Mouse (Mus musculus) liver, embryonic 13.5 days (tissue): ENCODE results near the gene Gm1043. TPM values are rescaled to one million over a fixed set of nuclear protein-coding genes. Genes with fewer than 3 reads are reported as not detected.

ENCODE experiments used
- ATAC-seq: fragments of 200-750 bp; cut with Nextera tagmentation; 2 replicates; pipeline ENCODE4 v1.8.0; 2017; ENCODE audit warnings: low read depth, mild to moderate bottlenecking, moderate number of reproducible peaks, moderate library complexity
- DNase-seq: peaks from one replicate; pipeline ENCODE4 v3.0.0; 2022
- H3K27ac ChIP-seq: fragments of 300-500 bp; sonication (generic); 2 replicates; pipeline ENCODE4 v1.5.1; 2015; ENCODE audit warnings: moderate library complexity, mild to moderate bottlenecking, inconsistent platforms
- H3K27me3 ChIP-seq: fragments of 300-500 bp; sonication (generic); 2 replicates; pipeline ENCODE4 v1.6.1; 2015; ENCODE audit warnings: mild to moderate bottlenecking, inconsistent platforms
- H3K36me3 ChIP-seq: fragments of 300-500 bp; sonication (generic); 2 replicates; pipeline ENCODE4 v1.6.1; 2015; ENCODE audit warnings: mild to moderate bottlenecking, inconsistent platforms
- H3K4me1 ChIP-seq: fragments of 300-500 bp; sonication (generic); replicated peaks from 2 replicates; pipeline ENCODE4 v1.6.1; 2015; ENCODE audit warnings: inconsistent platforms
- H3K4me2 ChIP-seq: fragments of 300-500 bp; sonication (generic); 2 replicates; pipeline ENCODE4 v1.6.1; 2015; ENCODE audit warnings: inconsistent platforms, mild to moderate bottlenecking, moderate library complexity
- H3K4me3 ChIP-seq: fragments of 300-500 bp; sonication (generic); replicated peaks from 2 replicates; pipeline ENCODE4 v1.5.1; 2015; ENCODE audit warnings: mild to moderate bottlenecking, inconsistent platforms
- H3K9ac ChIP-seq: fragments of 300-500 bp; sonication (generic); 2 replicates; pipeline ENCODE4 v1.6.1; 2015; ENCODE audit warnings: mild to moderate bottlenecking, inconsistent platforms
- H3K9me3 ChIP-seq: fragments of 300-500 bp; sonication (generic); replicated peaks from 2 replicates; pipeline ENCODE4 v1.6.1; 2016; ENCODE audit warnings: inconsistent platforms
- WGBS: fragments of 180-500 bp; shearing (Covaris S2); methylation state at CpG from one replicate; pipeline ENCODE4 v1.1.7; 2015; ENCODE audit not compliant: insufficient replicate concordance; 5-methylcytosine and 5-hydroxymethylcytosine counted together
- polyA plus RNA-seq: library from polyadenylated mRNA; unstranded; fragments of >200 nt; fragmentation: Nextera tagmentation; extraction: Ambion mirVana; gene quantifications from 2 replicates; pipeline ENCODE4 v1.2.1, GENCODE M21; 2015

Gm1043 gene
- polyA plus RNA-seq, 1 experiment from 2014 or later, result not detected

- no peak for DNase-seq
- Histone ChIP-seq H3K9me3 (no peaks in the 10 kb centered on the region), H3K9ac (no peak overlapping the region), H3K4me2 (no peak overlapping the region), H3K36me3 (no peaks in the 10 kb centered on the region), H3K4me3 (no peak overlapping the region), H3K4me1 (peaks cover under 1% of the 10 kb centered on the region; the same call in 1 of the 2 replicates), H3K27me3 (peaks cover 55% of the 10 kb centered on the region), H3K27ac (no peak overlapping the region)
- 36% methylated on average over 4 of the region's 4 CpGs for WGBS
- ATAC-seq, result no peak
Measured at GRCm38 (mm10) chr5:37247456-37247855, 162.3 kb downstream of the Gm1043 start.

GRCm38 (mm10) chr5:37248870-37249269 lies 163.7 kb downstream of the Gm1043 start:
- Histone ChIP-seq H3K27me3 (peaks cover 41% of the 10 kb centered on the region), H3K4me1 (no peaks in the 10 kb centered on the region), H3K27ac (no peak overlapping the region), H3K4me3 (no peak overlapping the region), H3K4me2 (no peak overlapping the region), H3K9ac (no peak overlapping the region), H3K36me3 (no peaks in the 10 kb centered on the region), H3K9me3 (no peaks in the 10 kb centered on the region)
- WGBS, result 61% methylated on average over 3 of the region's 3 CpGs
- ATAC-seq (no peak), DNase-seq (no peak)

GRCm38 (mm10) chr5:37251596-37251995 lies 166.4 kb downstream of the Gm1043 start:
- Histone ChIP-seq H3K4me3 (no peak overlapping the region), H3K9me3 (no peaks in the 10 kb centered on the region), H3K4me1 (no peaks in the 10 kb centered on the region), H3K9ac (no peak overlapping the region), H3K36me3 (no peaks in the 10 kb centered on the region), H3K27me3 (peaks cover 14% of the 10 kb centered on the region), H3K4me2 (no peak overlapping the region), H3K27ac (no peak overlapping the region)
- 49% methylated on average over 3 of the region's 3 CpGs for WGBS
- ATAC-seq, result no peak
- DNase-seq, result no peak

- H3K27ac ChIP-seq, result no peak overlapping the region
- H3K27me3 ChIP-seq, result peaks cover 9% of the 10 kb centered on the region
- no peak overlapping the region for H3K9ac ChIP-seq
- 61% methylated on average over 9 of the region's 9 CpGs for WGBS
- no peaks in the 10 kb centered on the region for H3K4me1 ChIP-seq
- ATAC-seq (no peak), DNase-seq (no peak)
- H3K4me3 ChIP-seq, result no peak overlapping the region
- no peak overlapping the region for H3K4me2 ChIP-seq
- no peaks in the 10 kb centered on the region for H3K9me3 ChIP-seq
- H3K36me3 ChIP-seq, result no peaks in the 10 kb centered on the region
Measured at GRCm38 (mm10) chr5:37252101-37252804, 167.1 kb downstream of the Gm1043 start.

- 67% methylated on average over 4 of the region's 4 CpGs for WGBS
- no peak for ATAC-seq
- no peaks in the 10 kb centered on the region for H3K36me3 ChIP-seq
Measured at GRCm38 (mm10) chr5:37254523-37254922, 169.4 kb downstream of the Gm1043 start.

GRCm38 (mm10) chr5:37256823-37257222 lies 171.7 kb downstream of the Gm1043 start:
- Histone ChIP-seq H3K36me3 (no peaks in the 10 kb centered on the region), H3K4me3 (no peak overlapping the region), H3K4me2 (no peak overlapping the region), H3K4me1 (no peaks in the 10 kb centered on the region), H3K9ac (no peak overlapping the region), H3K27ac (no peak overlapping the region), H3K27me3 (no peaks in the 10 kb centered on the region), H3K9me3 (no peaks in the 10 kb centered on the region)
- 50% methylated on average over 7 of the region's 7 CpGs for WGBS
- no peak for ATAC-seq
- DNase-seq, result no peak

More at GRCm38 (mm10) chr5:37254523-37254922, 169.4 kb downstream of the Gm1043 start:
- H3K9me3 ChIP-seq, result no peaks in the 10 kb centered on the region
- no peak for DNase-seq
- no peak overlapping the region for H3K27ac ChIP-seq
- H3K4me1 ChIP-seq, result no peaks in the 10 kb centered on the region
- no peaks in the 10 kb centered on the region for H3K27me3 ChIP-seq
- H3K4me2 ChIP-seq, result no peak overlapping the region
- no peak overlapping the region for H3K4me3 ChIP-seq
- H3K9ac ChIP-seq, result no peak overlapping the region

- no peak for DNase-seq
Measured at GRCm38 (mm10) chr5:37257243-37257642, 172.1 kb downstream of the Gm1043 start.

GRCm38 (mm10) chr5:37261734-37262133 lies 176.6 kb downstream of the Gm1043 start:
- Histone ChIP-seq H3K9ac (no peak overlapping the region), H3K27ac (no peak overlapping the region), H3K9me3 (no peaks in the 10 kb centered on the region), H3K4me2 (no peak overlapping the region), H3K27me3 (no peaks in the 10 kb centered on the region), H3K36me3 (no peaks in the 10 kb centered on the region), H3K4me3 (no peak overlapping the region), H3K4me1 (no peaks in the 10 kb centered on the region)
- DNase-seq (no peak), ATAC-seq (no peak)
- 55% methylated on average over 5 of the region's 5 CpGs for WGBS

More at GRCm38 (mm10) chr5:37257243-37257642, 172.1 kb downstream of the Gm1043 start:
- Histone ChIP-seq H3K27me3 (no peaks in the 10 kb centered on the region), H3K36me3 (no peaks in the 10 kb centered on the region), H3K4me1 (no peaks in the 10 kb centered on the region), H3K9ac (no peak overlapping the region), H3K4me2 (no peak overlapping the region), H3K27ac (no peak overlapping the region), H3K9me3 (no peaks in the 10 kb centered on the region), H3K4me3 (no peak overlapping the region)
- WGBS, result 33% methylated on average over 5 of the region's 5 CpGs
- ATAC-seq, result no peak

GRCm38 (mm10) chr5:37263816-37264215 lies 178.6 kb downstream of the Gm1043 start:
- WGBS, result 54% methylated on average over 6 of the region's 6 CpGs
- no peak for DNase-seq
- no peak overlapping the region for H3K9ac ChIP-seq
- H3K4me2 ChIP-seq, result no peak overlapping the region
- H3K9me3 ChIP-seq, result no peaks in the 10 kb centered on the region
- no peaks in the 10 kb centered on the region for H3K4me1 ChIP-seq
- H3K4me3 ChIP-seq, result no peak overlapping the region
- H3K36me3 ChIP-seq, result no peaks in the 10 kb centered on the region
- ATAC-seq, result no peak
- no peaks in the 10 kb centered on the region for H3K27me3 ChIP-seq
- no peak overlapping the region for H3K27ac ChIP-seq

Other genes starting within 250 kb of the Gm1043 start
- 0.03 and 0.05 TPM in 2 replicates for gene Ppp2r2c, start 216.9 kb upstream of the Gm1043 start, polyA plus RNA-seq
- 1.1 and 1.2 TPM in 2 replicates for gene Wfs1, start 96.2 kb upstream of the Gm1043 start, polyA plus RNA-seq
- 1.8 and 2.4 TPM in 2 replicates for gene Crmp1, start 156.6 kb downstream of the Gm1043 start, polyA plus RNA-seq